Mouse (Mus musculus): ENCODE measurements at regions not wholly inside any gene's neighbourhood (a gene's known extent, or its start where the extent isn't known, plus 50 kb on each side); places are given as distances from the start of the nearest gene placed in this dataset.

- TF ChIP-seq TAL1 (IDR thresholded peaks at IDR 0.05; ENCODE audit: low read length) (no peak), GATA1 (IDR thresholded peaks at IDR 0.05; ENCODE audit: low read length) (no peak)
Observed at GRCm38 (mm10) chr6:11792186-11792585, 115.1 kb downstream of the Ndufa4 start.

All from erythroblast, embryonic 14.5 days (primary cell).